Mouse (Mus musculus): ENCODE results near the gene Yy2.

Gene Yy2

DNA sequence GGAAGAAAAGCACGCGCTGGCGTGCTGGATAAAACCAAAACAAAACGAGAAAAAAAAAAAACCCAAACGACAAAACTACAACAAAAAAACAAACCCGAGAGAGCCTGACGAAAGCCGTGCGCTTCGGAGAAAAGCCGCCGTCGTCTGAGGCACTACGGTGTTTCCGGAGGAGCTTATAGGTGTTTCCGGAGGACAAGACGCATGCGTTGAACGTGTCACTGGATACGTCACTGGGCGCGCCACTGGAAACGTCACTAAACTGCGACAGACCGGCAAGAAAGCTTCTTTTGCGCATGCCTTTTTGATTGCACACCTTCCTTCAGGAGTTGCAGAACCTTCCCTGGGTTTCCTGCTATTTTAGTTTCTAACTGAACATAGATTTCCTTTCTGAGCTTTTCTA lies at the start of gene Yy2:
Gene Yy2 (minus strand): TSS at position 146 of the 400 bp plus-strand sequence.
- DNase-seq = no peak

DNA sequence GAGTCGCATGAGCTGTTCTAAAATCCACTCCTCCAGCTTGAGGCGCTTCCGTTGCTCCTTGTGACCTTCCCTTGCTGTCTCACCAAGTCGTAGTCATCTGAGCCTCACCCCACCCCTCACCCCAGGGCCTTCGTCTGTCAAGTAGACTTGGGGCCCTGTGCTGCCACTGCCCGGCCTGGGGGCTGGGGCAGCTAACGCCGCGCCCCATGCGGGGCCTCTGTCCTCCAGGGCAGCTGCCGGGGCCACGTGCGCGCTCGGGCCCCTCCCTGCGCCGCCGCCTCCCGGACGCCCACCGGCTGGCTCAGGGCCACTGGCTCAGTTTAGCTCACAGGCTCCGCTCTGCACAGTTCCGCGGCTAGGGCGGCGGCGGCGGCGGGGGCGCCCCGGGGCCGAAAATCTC lies 44.1 kb upstream of the Yy2 start:
- peak in 1 of 2 experiments; percentile 9 for DNase-seq

DNA sequence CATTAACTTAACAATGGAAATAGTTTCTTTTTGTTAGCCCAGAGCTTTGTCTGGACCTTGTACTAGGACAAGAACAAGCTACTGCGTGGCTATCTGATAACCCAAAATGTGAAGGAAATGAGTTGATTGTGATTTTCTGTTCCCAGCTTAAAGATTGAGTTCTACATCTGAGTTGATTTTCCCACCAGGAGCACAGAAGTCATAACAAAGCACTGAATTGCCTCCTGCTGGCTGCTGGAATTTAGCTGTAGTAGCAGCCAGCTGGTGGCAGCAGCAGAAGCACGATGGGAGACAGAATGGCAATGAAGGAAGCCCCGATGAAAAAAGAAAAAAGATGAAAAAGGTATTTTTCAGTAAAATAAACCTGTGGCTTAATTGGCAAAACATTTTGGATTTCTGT lies 32.7 kb upstream of the Yy2 start:
- DNase-seq = peak in 1 of 2 experiments; percentile 9

DNA sequence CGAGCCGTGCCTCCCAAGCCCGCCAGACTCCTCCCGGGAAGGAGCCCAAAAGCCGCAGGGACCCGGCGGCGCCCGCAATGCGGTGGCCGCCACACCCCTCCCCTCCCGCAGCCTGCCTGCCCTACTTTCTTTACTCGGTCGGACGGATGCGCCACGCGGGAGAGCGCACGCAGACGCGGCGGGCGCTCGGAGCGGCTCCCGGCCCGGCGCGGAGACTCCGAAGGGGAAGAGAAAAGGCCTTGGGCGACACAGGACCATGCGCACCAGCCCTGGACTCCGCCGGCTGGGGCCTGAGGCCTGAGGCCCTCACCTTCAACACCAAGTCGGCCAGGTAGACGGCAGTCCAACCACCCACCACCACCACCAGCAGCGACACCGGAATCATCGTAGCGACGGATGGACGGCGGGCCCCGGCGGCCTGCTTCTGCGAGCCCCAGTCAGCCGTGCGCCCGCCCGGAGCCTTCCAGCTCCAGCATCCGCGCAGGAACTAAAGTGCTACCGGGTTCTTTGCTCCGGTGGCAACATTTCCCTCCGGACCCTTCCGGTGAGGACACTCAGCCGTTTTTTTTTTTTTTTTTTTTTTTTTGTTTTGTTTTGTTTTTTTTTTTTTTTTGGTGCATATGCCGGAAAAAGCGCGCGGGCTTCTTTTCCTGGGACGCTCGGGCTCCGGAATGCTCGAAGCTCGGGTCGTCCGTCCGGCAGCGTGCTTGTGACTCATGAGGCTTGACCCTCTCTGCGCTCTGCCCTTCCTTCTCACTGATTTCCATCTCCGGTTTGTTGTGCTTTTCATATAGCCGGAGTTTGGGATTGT lies 29.6 kb upstream of the Yy2 start, which contains the start of gene Mbtps2:
Gene Mbtps2 (minus strand): TSS at position 530 of the 811 bp plus-strand sequence.
- DNase-seq = peak; percentile 45 to 49

DNA sequence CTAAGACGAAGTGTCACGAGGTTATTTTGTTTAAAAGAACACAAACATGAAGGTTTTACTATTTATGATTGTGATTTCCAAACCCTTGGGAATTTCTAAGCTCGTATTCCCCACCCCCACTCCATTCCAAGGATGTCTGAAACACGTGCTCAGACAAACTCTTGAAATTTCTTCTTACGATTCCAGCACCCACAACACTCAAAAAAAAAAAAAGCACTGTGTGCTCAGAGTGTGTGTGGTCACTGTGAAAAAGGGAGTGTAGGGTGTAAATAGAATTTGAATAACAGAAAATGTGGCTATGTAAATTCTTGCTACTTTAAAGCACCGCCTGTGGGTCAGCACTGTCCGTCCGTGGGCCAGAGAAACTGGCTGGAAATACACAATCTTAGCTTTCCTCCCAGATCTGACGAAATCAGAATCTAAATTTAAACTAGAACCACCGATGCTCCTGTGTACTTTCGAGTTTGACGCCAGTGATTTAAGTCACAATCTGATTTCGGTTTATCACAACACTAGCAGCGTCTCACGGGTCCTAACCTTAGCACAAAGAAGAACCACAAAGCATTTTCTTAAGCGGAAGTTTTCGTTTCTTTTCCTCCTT lies 28.9 kb upstream of the Yy2 start:
- no peak for DNase-seq

DNA sequence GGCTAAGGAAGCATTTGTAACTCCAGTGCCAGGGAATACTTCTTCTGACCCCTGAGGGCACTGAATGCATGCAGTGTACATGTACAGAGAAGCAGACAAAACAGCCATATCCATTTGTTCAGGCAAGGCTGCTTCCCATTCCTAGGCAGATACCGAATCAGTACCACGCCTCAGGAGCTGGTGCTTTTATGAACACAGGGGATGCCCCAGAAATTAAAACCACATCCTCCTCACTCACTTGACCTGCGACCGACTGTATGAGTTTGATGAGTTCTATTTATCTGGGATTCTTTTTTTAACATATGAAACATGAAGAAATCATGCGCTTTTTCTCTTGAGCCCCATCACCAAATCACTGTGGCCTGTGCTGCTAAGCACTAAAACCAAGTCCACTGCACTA lies 28.0 kb upstream of the Yy2 start:
- DNase-seq = no peak

DNA sequence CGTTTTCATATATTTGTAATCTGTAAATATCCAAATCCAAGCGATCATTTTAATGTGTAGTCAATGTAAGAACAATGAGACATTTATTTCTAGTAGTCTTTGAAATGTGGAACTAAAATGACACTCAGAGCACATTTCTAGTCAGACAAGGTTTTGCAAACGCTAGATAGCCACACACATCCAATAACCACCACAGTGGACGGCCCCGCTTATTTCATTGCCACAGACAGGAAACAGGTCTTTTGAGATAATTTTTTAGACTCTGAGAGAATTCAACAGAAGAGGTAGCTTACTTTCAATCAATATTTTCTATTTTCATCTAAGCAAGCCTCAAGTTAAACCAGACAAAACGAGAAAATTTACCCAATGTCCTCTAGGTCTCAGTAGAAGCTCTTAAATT lies 27.1 kb upstream of the Yy2 start:
- no peak for DNase-seq

DNA sequence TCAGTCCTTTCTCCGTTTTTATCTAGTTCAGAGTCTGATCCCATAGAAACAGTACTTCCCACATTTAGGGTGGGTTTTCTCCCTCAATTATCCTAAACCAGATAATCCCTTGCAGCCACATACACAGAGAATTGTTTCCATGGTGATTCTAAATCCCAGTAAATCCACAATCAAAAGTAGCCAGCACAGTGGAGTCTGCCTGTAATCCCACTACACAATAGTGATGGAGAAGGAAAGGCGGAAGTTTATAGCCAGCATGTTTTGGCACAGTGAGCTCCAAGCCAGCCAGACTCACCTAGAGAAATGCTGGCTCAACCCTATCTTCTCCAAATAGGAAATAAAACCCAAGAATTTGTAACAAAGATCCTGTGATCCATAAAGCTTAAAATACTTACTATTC lies 25.8 kb upstream of the Yy2 start:
- no peak for DNase-seq

DNA sequence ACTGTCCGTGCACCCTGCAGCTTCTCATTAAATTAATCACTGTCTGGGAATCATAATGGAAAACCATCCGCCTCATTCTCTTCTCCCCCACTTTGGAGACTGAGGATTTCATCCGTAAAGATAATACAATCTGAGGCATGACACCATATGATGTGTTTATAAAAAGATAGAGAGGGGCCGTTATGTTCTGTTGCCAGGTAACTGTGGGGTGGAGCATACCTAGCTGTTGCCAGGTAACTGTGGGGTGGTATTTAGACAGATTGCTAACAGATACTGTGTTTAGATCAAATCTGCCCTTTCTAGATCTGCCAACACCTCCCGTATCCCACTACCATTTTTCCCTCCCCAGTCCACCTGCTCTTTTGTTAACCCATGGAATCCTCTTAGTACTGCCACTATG lies 18.2 kb upstream of the Yy2 start:
- no peak for DNase-seq

DNA sequence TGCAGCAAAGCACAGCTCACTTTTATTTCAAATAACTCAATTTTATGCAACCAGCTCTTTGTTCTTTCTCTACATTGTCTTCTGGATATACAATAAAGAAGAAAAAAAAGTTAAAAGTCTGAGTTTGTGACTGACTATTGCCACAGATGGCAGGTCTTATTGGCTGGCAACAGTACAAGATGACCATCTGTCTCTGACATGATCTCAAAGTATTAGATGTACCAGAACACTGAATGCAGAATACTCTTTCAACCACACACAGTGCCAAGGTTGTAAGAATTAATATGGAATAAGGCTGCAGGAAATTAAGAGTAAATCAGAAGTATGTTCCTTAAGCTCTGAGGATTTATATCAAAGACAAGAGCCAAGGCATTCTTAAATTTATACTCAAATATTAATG lies 17.6 kb upstream of the Yy2 start:
- DNase-seq = no peak

DNA sequence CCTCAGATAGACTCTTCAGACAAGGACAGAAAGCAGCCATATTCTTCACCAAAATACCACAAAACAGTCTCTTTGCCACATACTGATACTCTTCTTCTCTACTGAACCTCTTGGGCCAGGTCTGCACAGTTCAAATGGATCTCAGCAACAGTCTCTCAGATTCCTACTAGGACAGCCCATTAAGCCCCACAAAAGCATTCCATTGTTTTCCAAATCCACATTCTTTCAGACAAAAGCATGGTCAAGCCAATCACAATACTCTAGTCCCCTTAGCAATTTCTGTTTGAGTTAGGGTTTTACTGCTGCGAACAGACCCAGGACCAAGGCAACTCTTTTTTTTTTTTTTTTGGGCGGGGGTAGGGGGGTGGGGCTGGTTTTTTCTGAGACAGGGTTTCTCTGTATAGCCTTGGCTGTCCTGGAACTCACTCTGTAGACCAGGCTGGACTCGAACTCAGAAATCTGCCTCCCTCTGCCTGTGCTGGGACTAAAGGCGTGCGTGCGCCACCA lies 10.4 kb upstream of the Yy2 start:
- DNase-seq = no peak

DNA sequence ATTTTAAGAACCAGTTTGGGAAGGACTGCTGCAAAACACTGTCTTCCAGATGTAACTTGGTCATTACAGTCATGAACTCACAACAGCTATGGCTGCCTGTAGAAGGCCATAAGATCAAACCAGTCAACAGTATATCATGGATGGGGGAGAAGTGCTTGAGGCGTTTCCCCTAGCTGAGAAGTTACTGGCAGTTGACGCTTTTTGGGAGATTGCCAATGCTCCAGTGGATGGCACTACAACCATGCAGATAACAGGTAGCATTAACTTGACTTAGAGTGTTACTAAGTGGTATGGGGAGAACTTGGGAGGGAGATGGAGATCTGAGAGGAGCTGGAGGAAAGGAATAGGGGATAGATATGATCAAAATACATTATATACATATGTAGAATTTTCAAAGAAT lies 5.9 kb upstream of the Yy2 start:
- DNase-seq = no peak

DNA sequence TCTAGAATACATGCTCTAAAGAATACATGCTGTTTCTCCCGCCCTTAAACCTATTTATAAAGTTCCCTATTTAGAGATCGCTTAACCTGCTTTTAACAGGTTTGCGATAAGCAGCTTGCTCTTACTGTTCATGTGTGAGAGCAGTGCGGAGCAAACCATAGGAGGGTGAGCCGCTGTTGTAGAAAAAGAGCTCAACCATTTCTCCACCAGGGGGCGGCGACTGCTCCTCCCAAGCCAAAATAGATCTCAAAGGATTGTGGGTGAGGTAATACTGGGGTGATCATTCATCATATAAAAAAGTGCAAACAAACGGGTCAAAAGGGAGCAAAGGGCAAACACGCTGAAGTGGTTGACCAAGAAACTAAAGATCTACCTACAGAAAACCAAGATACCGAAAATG lies 5.0 kb downstream of the Yy2 start:
- DNase-seq = peak; percentile 1 to 17

DNA sequence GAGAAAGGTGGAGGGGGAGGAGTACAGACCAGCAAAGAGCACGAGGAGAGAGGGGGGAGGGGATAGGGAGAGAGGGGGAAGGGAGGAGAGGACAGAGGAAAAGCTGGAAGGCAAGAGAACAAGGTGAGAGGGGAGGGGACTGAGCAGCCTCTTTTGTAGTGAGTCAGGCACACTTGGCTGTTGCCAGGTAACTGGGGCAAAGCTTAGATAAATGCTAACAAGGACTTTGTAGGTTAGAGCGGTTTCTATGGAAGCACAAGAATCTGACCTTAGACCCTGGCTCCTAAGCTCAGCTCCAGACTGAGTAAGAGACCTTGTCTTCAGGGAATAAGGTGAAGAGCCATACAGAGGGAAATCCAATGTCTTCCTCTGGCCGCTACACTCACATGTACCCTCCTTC lies 21.7 kb downstream of the Yy2 start:
- peak; percentile 11 to 47 for DNase-seq
